Mouse (Mus musculus) intestine, embryonic 16.5 days (tissue): ENCODE data around the gene Stoml3. TPM values are rescaled to one million over a fixed set of nuclear protein-coding genes. Genes with fewer than 3 reads are reported as not detected.
A peak's percentile ranks its signal among the peaks of the same experiment; 100 is the strongest.

Source experiments
- ATAC-seq: fragments of 200-750 bp; cut with Nextera tagmentation; 2 replicates; pipeline ENCODE4 v1.8.0; 2017; ENCODE audit warnings: moderate TSS enrichment, moderate library complexity
- H3K27ac ChIP-seq: fragments of 300-500 bp; sonication (generic); 2 replicates; pipeline ENCODE4 v1.5.1; 2014; ENCODE audit warnings: mild to moderate bottlenecking, low read length
- H3K27me3 ChIP-seq: fragments of 300-500 bp; sonication (generic); replicated peaks from 2 replicates; pipeline ENCODE4 v1.6.1; 2014; ENCODE audit warnings: low read length, control low read depth, mixed read lengths; ENCODE audit not compliant: control insufficient read depth, insufficient read depth
- H3K36me3 ChIP-seq: fragments of 300-500 bp; sonication (generic); 2 replicates; pipeline ENCODE4 v1.6.1; 2014; ENCODE audit warnings: low read length, control low read depth; ENCODE audit not compliant: control insufficient read depth, insufficient read depth
- H3K4me1 ChIP-seq: fragments of 300-500 bp; sonication (generic); 2 replicates; pipeline ENCODE4 v1.6.1; 2014; ENCODE audit warnings: low read length, control low read depth, mixed read lengths; ENCODE audit not compliant: control insufficient read depth, insufficient read depth
- H3K4me2 ChIP-seq: fragments of 300-500 bp; sonication (generic); 2 replicates; pipeline ENCODE4 v1.6.1; 2014; ENCODE audit warnings: low read depth, low read length, control low read depth
- H3K4me3 ChIP-seq: fragments of 300-500 bp; sonication (generic); 2 replicates; pipeline ENCODE4 v1.5.1; 2014; ENCODE audit warnings: mild to moderate bottlenecking, low read length
- H3K9ac ChIP-seq: fragments of 300-500 bp; sonication (generic); 2 replicates; pipeline ENCODE4 v1.6.1; 2014; ENCODE audit warnings: low read depth, low read length
- H3K9me3 ChIP-seq: fragments of 300-500 bp; sonication (generic); 2 replicates; pipeline ENCODE4 v1.6.1; 2016; ENCODE audit warnings: low read length, control low read depth; ENCODE audit not compliant: control insufficient read depth
- WGBS: fragments of 180-500 bp; shearing (Covaris S2); extraction: QIAGEN DNeasy Blood & Tissue Kit; methylation state at CpG from one replicate; pipeline ENCODE4 v1.1.7; 2014; 5-methylcytosine and 5-hydroxymethylcytosine counted together
- polyA plus RNA-seq: library from polyadenylated mRNA; unstranded; fragments of >200 nt; fragmentation: Nextera tagmentation; extraction: Ambion mirVana; gene quantifications from 2 replicates; pipeline ENCODE4 v1.2.1, GENCODE M21; 2015

The Stoml3 gene
- polyA plus RNA-seq, 1 experiment from 2014 or later, result not detected

DNA sequence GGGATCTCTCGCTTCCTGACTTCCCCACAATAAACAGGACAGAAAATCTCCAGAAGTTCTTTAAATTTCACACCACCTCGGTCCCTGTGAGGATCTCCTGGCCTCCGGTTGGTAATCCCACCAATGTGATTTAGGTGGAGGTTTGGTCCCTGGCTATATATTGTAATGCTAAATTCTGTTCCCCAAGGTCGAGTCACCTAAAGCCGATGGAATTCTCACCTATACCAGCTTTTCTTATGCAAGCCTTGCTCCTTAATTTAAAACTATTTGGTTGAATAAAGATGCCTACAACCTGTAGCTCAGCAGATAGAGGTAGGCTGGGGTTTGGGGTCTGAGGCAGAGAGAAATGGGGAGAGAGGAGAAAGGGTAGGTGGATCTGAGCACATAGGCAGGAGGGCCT is 30.7 kb upstream of the Stoml3 start:
- no peak overlapping the region for H3K4me3 ChIP-seq
- peaks cover 9% of the 10 kb centered on the region for H3K4me1 ChIP-seq
- H3K27me3 ChIP-seq, result no peaks in the 10 kb centered on the region
- no peak overlapping the region for H3K27ac ChIP-seq
- peaks cover 2% of the 10 kb centered on the region; the same call in 1 of the 2 replicates for H3K36me3 ChIP-seq
- WGBS, result 71% methylated on average over 5 of the region's 5 CpGs
- H3K9me3 ChIP-seq, result no peaks in the 10 kb centered on the region
- H3K9ac ChIP-seq, result no peak overlapping the region
- ATAC-seq, result no peak
- H3K4me2 ChIP-seq, result no peak overlapping the region

DNA sequence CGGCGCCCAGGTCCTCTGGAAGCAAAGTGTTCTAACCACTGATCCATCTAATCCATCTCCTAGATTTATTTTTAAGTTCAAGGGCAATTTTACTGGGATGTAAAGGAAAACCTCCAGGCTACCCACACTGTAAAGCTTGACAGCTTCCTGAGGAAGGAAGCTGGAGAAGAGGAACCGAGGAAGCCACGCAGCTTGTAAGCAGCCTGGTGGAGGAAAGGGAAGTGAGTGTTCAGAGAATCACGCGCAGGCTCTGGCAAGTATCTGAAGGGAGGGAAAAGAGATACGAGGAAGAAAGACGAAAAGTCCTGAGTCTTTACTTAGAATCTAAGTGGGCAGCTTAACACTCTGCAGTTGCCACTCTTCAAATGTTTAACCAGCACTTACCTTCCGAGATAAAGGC is 28.3 kb upstream of the Stoml3 start:
- 79% methylated on average over 9 of the region's 9 CpGs for WGBS
- peaks cover 7% of the 10 kb centered on the region for H3K4me1 ChIP-seq
- H3K9ac ChIP-seq, result no peak overlapping the region
- H3K36me3 ChIP-seq, result peaks cover 2% of the 10 kb centered on the region; the same call in 1 of the 2 replicates
- H3K27me3 ChIP-seq, result no peaks in the 10 kb centered on the region
- H3K4me3 ChIP-seq, result no peak overlapping the region
- no peaks in the 10 kb centered on the region for H3K9me3 ChIP-seq
- no peak overlapping the region for H3K27ac ChIP-seq
- no peak for ATAC-seq
- no peak overlapping the region for H3K4me2 ChIP-seq

- Histone ChIP-seq H3K36me3 (no peaks in the 10 kb centered on the region), H3K4me1 (peaks cover 21% of the 10 kb centered on the region), H3K27ac (peak overlapping the region; percentile 92), H3K4me2 (peak overlapping the region; percentile 71), H3K9ac (peak overlapping the region; percentile 94), H3K4me3 (peak overlapping the region; percentile 97), H3K9me3 (no peaks in the 10 kb centered on the region), H3K27me3 (no peaks in the 10 kb centered on the region)
- WGBS, result 2% methylated on average over 9 of the region's 9 CpGs
- peak; percentile 5; the same call in 1 of the 2 replicates for ATAC-seq
Observed at GRCm38 (mm10) chr3:53462701-53463045, 25.8 kb upstream of the Stoml3 start.

- Histone ChIP-seq H3K9me3 (no peaks in the 10 kb centered on the region), H3K9ac (peak within 1 kb of the TSS; percentile 94), H3K4me3 (peak within 1 kb of the TSS; percentile 97), H3K27me3 (no peaks in the 10 kb centered on the region), H3K4me2 (peak within 1 kb of the TSS; percentile 73), H3K36me3 (no peaks in the 10 kb centered on the region), H3K27ac (peak within 1 kb of the TSS; percentile 92), H3K4me1 (peaks cover 21% of the 10 kb centered on the region)
- under 1% methylated on average over 52 of the region's 52 CpGs for WGBS
- ATAC-seq, result peak; percentile 98
Observed at GRCm38 (mm10) chr3:53463046-53463764, 25.2 kb upstream of the Stoml3 start, which contains the start of the genes Nhlrc3 and Proser1. Nhlrc3 (minus strand) TSS chr3:53463332. Proser1 (plus strand) TSS chr3:53463666.

DNA sequence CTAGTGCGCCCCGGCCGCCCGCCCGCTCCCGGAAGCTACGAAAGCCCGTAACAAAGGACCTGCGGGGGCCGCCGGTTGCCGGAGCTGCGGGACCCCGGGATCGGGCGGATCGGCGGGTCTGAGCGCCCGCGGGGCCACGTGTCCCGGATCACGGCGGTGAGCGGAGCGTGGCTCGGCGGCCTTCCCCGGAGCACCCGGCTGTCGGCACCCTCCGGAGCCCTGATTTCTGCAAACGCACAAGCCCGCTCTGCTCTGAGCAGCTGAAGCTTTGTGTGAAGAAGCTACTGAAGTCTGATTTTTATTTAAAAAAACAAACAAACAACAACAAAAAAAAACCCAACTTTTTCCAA is 24.7 kb upstream of the Stoml3 start:
- Histone ChIP-seq H3K36me3 (no peaks in the 10 kb centered on the region), H3K9ac (peak overlapping the region; percentile 94), H3K27ac (peak overlapping the region; percentile 84), H3K27me3 (no peaks in the 10 kb centered on the region), H3K4me1 (peaks cover 23% of the 10 kb centered on the region), H3K4me3 (peak overlapping the region; percentile 97), H3K9me3 (no peaks in the 10 kb centered on the region), H3K4me2 (no peak overlapping the region; the same call in 1 of the 2 replicates)
- under 1% methylated on average over 35 of the region's 35 CpGs for WGBS
- peak; percentile 66 for ATAC-seq

DNA sequence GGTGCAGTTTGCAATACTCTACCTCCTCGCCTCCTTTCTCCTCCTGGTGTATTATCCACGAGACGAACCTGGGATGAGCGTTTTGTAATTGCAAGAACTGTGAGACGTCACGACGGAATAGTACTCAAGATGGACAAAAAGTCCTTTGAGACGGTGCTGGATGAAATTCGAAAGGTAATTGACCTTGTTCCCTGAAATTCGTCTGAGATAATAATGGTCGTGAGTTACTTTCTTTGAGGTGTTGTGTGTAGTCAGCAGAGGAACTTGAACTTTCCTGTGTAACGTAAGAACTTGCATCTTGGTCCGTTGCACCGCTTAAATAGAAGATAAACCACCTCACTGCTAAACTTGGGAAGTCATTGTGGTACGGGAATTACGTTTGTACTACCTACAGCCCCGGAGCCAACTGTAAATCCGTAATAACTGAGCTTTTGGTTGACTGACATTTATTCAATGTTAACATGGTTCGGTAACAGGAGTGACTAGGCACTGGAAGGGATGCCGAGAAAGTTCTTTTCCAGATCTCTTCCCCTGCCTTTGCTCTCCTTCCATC is 24.2 kb upstream of the Stoml3 start:
- Histone ChIP-seq H3K4me1 (peaks cover 27% of the 10 kb centered on the region), H3K27me3 (no peaks in the 10 kb centered on the region), H3K9me3 (no peaks in the 10 kb centered on the region), H3K9ac (peak overlapping the region; percentile 94), H3K4me3 (peak overlapping the region; percentile 97), H3K4me2 (peak overlapping the region; percentile 73), H3K27ac (no peak overlapping the region), H3K36me3 (no peaks in the 10 kb centered on the region)
- ATAC-seq, result no peak
- WGBS, result under 1% methylated on average over 20 of the region's 20 CpGs

DNA sequence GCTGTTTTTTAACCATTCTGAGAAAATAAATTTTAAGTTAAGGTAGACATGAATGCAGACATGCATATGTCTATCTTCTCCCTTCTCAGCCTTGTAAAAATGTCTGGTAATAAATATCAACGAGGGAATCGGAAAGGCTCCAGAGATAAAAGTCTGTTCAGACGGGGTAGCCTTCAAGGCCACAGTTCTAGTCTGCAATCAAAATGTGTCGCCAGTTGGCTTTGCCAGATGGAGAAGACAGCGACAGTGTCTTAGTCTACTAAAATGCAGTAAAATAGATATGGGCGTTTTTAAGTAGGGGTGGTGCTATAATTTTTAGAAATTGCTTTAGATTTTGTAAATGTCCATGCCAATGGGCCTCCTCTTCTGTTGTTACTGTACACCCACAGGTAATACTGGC is 23.1 kb upstream of the Stoml3 start:
- Histone ChIP-seq H3K9me3 (no peaks in the 10 kb centered on the region), H3K4me3 (peak overlapping the region; percentile 35), H3K36me3 (no peaks in the 10 kb centered on the region), H3K4me1 (peaks cover 33% of the 10 kb centered on the region), H3K4me2 (peak overlapping the region; percentile 52), H3K27ac (no peak overlapping the region), H3K27me3 (no peaks in the 10 kb centered on the region), H3K9ac (peak overlapping the region; percentile 37; the same call in 1 of the 2 replicates)
- WGBS, result 33% methylated on average over 6 of the region's 6 CpGs
- no peak for ATAC-seq

DNA sequence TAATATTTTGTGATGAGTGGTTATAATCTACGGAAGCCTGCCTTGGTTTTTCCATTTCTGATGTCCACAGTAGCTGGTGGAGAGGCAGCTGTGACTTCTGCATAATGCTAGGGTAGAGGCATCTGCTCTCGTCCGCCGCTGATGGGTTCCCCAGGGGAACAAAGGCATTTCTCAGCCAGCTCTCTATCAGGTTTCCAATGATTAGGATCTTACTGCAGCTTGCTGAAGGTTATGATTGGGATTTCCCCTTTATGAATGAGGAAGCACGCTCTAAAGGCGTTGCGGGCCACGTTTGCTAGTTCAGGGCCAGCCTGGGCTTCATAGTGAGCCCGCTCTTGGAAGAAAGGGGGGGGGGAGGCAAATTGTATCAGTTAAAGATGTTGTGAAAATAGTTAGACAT is 22.0 kb upstream of the Stoml3 start:
- no peak overlapping the region for H3K4me2 ChIP-seq
- peaks cover under 1% of the 10 kb centered on the region for H3K36me3 ChIP-seq
- 67% methylated on average over 9 of the region's 9 CpGs for whole genome bisulfite sequencing
- no peak overlapping the region for H3K4me3 ChIP-seq
- no peaks in the 10 kb centered on the region for H3K9me3 ChIP-seq
- H3K27ac ChIP-seq, result no peak overlapping the region
- no peaks in the 10 kb centered on the region for H3K27me3 ChIP-seq
- no peak for ATAC-seq
- peaks cover 30% of the 10 kb centered on the region for H3K4me1 ChIP-seq
- H3K9ac ChIP-seq, result no peak overlapping the region

DNA sequence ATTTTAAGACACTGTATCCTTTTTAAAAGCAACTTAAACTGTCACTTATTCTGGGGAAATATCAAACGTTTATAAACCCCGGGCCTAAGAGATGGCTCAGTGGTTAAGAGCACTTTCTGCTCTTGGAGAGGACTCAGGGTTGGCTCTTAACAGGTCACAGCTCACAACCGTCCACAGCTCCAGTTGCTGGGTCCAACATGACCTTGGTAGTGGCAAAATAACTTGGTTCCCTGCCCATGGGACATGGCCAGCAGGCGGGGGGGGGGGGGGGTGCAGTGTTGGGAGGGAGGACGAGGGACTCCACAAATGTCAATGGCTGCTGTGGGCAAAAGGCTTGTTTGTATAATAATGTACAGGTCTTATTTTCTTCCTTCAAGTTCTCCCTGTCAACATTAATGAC is 21.1 kb upstream of the Stoml3 start:
- WGBS, result 77% methylated on average over 5 of the region's 5 CpGs
- Histone ChIP-seq H3K4me2 (no peak overlapping the region), H3K9ac (no peak overlapping the region), H3K27ac (no peak overlapping the region), H3K36me3 (peaks cover 7% of the 10 kb centered on the region), H3K4me1 (peaks cover 30% of the 10 kb centered on the region), H3K4me3 (no peak overlapping the region), H3K9me3 (no peaks in the 10 kb centered on the region), H3K27me3 (no peaks in the 10 kb centered on the region)
- no peak for ATAC-seq
